Mouse (Mus musculus) C2C12 (cell line): Measurements from ENCODE around the gene Btk. TPM values are rescaled to one million over a fixed set of nuclear protein-coding genes. Genes with fewer than 3 reads are reported as not detected.

Experiments used
- H3K27me3 ChIP-seq: one replicate; pipeline ENCODE4 v1.6.1; 2011; ENCODE audit not compliant: control insufficient read depth, insufficient read depth, insufficient read length
- H3K36me3 ChIP-seq: one replicate; pipeline ENCODE4 v1.6.1; 2011; ENCODE audit not compliant: control insufficient read depth, insufficient read depth
- H3K4me3 ChIP-seq: one replicate; pipeline ENCODE4 v1.5.1; 2011; ENCODE audit warnings: mild to moderate bottlenecking, control low read depth; ENCODE audit not compliant: poor library complexity, insufficient read depth, severe bottlenecking
- H3K79me2 ChIP-seq: one replicate; pipeline ENCODE4 v1.6.1; 2011; ENCODE audit not compliant: control insufficient read depth, insufficient read depth
- H3K79me3 ChIP-seq: one replicate; pipeline ENCODE4 v1.6.1; 2011; ENCODE audit warnings: low read depth, control low read depth
- H3ac ChIP-seq: one replicate; pipeline ENCODE3; 2011; ENCODE audit warnings: low read depth; ENCODE audit not compliant: control insufficient read depth, insufficient read length
- CEBPB ChIP-seq: IDR thresholded peaks from one replicate; pipeline ENCODE4 v1.6.1; 2011; ENCODE audit warnings: low read depth, mild to moderate bottlenecking, control low read depth, moderate library complexity
- CTCF ChIP-seq: IDR thresholded peaks from one replicate; pipeline ENCODE4 v1.5.1; 2011; ENCODE audit not compliant: control insufficient read depth, insufficient read depth, insufficient read length
- FOSL1 ChIP-seq: IDR thresholded peaks from one replicate; pipeline ENCODE4 v1.8.0; 2011; ENCODE audit warnings: mild to moderate bottlenecking, low read length; ENCODE audit not compliant: poor library complexity, insufficient read depth, severe bottlenecking
- MAX ChIP-seq: IDR thresholded peaks from one replicate; pipeline ENCODE4 v1.6.1; 2011; ENCODE audit warnings: mild to moderate bottlenecking, control low read depth
- MYOD1 ChIP-seq: IDR thresholded peaks from one replicate; pipeline ENCODE4 v1.6.1; 2011; ENCODE audit warnings: low read depth; ENCODE audit not compliant: control insufficient read depth, insufficient read length
- MYOG ChIP-seq: IDR thresholded peaks from one replicate; pipeline ENCODE4 v1.6.1; 2011; ENCODE audit not compliant: control insufficient read depth, insufficient read length; ENCODE audit errors: extremely low read depth
- USF1 ChIP-seq: IDR thresholded peaks from one replicate; pipeline ENCODE4 v1.6.1; 2011; ENCODE audit warnings: low read depth, mild to moderate bottlenecking, control low read depth, moderate library complexity
- polyA plus RNA-seq: library from polyadenylated mRNA; unstranded; fragments of >200 nt; fragmentation: generic; extraction: Trizol; gene quantifications from one replicate; pipeline ENCODE4 v1.2.1, GENCODE M21; 2012; ENCODE audit warnings: missing spikeins

Btk gene
- polyA plus RNA-seq, 1 experiment = not detected

GRCm38 (mm10) chrX:134601380-134602120 is 18.2 kb upstream of the Btk start:
- Histone ChIP-seq H3K79me2 (peaks cover 55% of the 10 kb centered on the region), H3K27me3 (no peaks in the 10 kb centered on the region), H3K36me3 (peaks cover 6% of the 10 kb centered on the region), H3K79me3 (peaks cover 38% of the 10 kb centered on the region), H3ac (peak overlapping the region; percentile 67), H3K4me3 (peak overlapping the region; percentile 48)
- TF ChIP-seq USF1 (no peak), CEBPB (no peak), MYOG (no peak), FOSL1 (no peak), MAX (no peak), MYOD1 (no peak), CTCF (no peak)

GRCm38 (mm10) chrX:134600659-134601379 is 17.4 kb upstream of the Btk start, which contains the start of the genes Gla and Hnrnph2:
TSS of gene Gla (minus strand) at chrX:134601125.
TSS of gene Hnrnph2 (plus strand) at chrX:134601179.
- Histone ChIP-seq H3ac (peak within 1 kb of the TSS; percentile 67), H3K27me3 (no peaks in the 10 kb centered on the region), H3K79me2 (peaks cover 55% of the 10 kb centered on the region), H3K4me3 (peak within 1 kb of the TSS; percentile 48), H3K36me3 (peaks cover 6% of the 10 kb centered on the region), H3K79me3 (peaks cover 38% of the 10 kb centered on the region)
- TF ChIP-seq MAX (no peak), USF1 (peak; percentile 99)

GRCm38 (mm10) chrX:134599922-134600565 is 16.7 kb upstream of the Btk start:
- no peak for TF ChIP-seq CTCF
- peak; percentile 48 for TF ChIP-seq CEBPB
- TF ChIP-seq FOSL1 = no peak
- no peak for TF ChIP-seq MYOG
- no peak for TF ChIP-seq USF1
- H3K27me3 ChIP-seq = no peaks in the 10 kb centered on the region
- peak overlapping the region; percentile 36 for H3K4me3 ChIP-seq
- H3K36me3 ChIP-seq = peaks cover 6% of the 10 kb centered on the region
- H3ac ChIP-seq = no peak overlapping the region
- peaks cover 53% of the 10 kb centered on the region for H3K79me2 ChIP-seq
- H3K79me3 ChIP-seq = peaks cover 38% of the 10 kb centered on the region

GRCm38 (mm10) chrX:134589836-134590235 is 6.5 kb upstream of the Btk start:
- peaks cover 16% of the 10 kb centered on the region for H3K79me3 ChIP-seq
- TF ChIP-seq CTCF (no peak), MYOD1 (no peak), USF1 (no peak), MYOG (no peak), MAX (no peak), CEBPB (no peak), FOSL1 (no peak)
- H3K36me3 ChIP-seq = peaks cover 18% of the 10 kb centered on the region
- H3K27me3 ChIP-seq = no peaks in the 10 kb centered on the region
- H3K4me3 ChIP-seq = no peak overlapping the region
- H3ac ChIP-seq = no peak overlapping the region
- peaks cover 24% of the 10 kb centered on the region for H3K79me2 ChIP-seq

- Histone ChIP-seq H3ac (no peak overlapping the region), H3K4me3 (no peak overlapping the region), H3K79me3 (peaks cover 16% of the 10 kb centered on the region), H3K79me2 (peaks cover 24% of the 10 kb centered on the region), H3K36me3 (peaks cover 18% of the 10 kb centered on the region), H3K27me3 (no peaks in the 10 kb centered on the region)
- TF ChIP-seq CEBPB = no peak
- no peak for TF ChIP-seq FOSL1
- no peak for TF ChIP-seq MAX
- no peak for TF ChIP-seq USF1
- TF ChIP-seq MYOG = no peak
- no peak for TF ChIP-seq CTCF
- no peak for TF ChIP-seq MYOD1
Measured at GRCm38 (mm10) chrX:134588997-134589396, 5.6 kb upstream of the Btk start.
